Mouse (Mus musculus) intestine, embryonic 16.5 days (tissue): ENCODE results near the gene Syvn1. TPM values are rescaled to one million over a fixed set of nuclear protein-coding genes. Genes with fewer than 3 reads are reported as not detected.

Experiments used
- ATAC-seq: fragments of 200-750 bp; cut with Nextera tagmentation; 2 replicates; pipeline ENCODE4 v1.8.0; 2017; ENCODE audit warnings: moderate TSS enrichment, moderate library complexity
- H3K27ac ChIP-seq: fragments of 300-500 bp; sonication (generic); 2 replicates; pipeline ENCODE4 v1.5.1; 2014; ENCODE audit warnings: mild to moderate bottlenecking, low read length
- H3K27me3 ChIP-seq: fragments of 300-500 bp; sonication (generic); replicated peaks from 2 replicates; pipeline ENCODE4 v1.6.1; 2014; ENCODE audit warnings: low read length, control low read depth, mixed read lengths; ENCODE audit not compliant: control insufficient read depth, insufficient read depth
- H3K36me3 ChIP-seq: fragments of 300-500 bp; sonication (generic); 2 replicates; pipeline ENCODE4 v1.6.1; 2014; ENCODE audit warnings: low read length, control low read depth; ENCODE audit not compliant: control insufficient read depth, insufficient read depth
- H3K4me1 ChIP-seq: fragments of 300-500 bp; sonication (generic); 2 replicates; pipeline ENCODE4 v1.6.1; 2014; ENCODE audit warnings: low read length, control low read depth, mixed read lengths; ENCODE audit not compliant: control insufficient read depth, insufficient read depth
- H3K4me2 ChIP-seq: fragments of 300-500 bp; sonication (generic); 2 replicates; pipeline ENCODE4 v1.6.1; 2014; ENCODE audit warnings: low read depth, low read length, control low read depth
- H3K4me3 ChIP-seq: fragments of 300-500 bp; sonication (generic); 2 replicates; pipeline ENCODE4 v1.5.1; 2014; ENCODE audit warnings: mild to moderate bottlenecking, low read length
- H3K9ac ChIP-seq: fragments of 300-500 bp; sonication (generic); 2 replicates; pipeline ENCODE4 v1.6.1; 2014; ENCODE audit warnings: low read depth, low read length
- H3K9me3 ChIP-seq: fragments of 300-500 bp; sonication (generic); 2 replicates; pipeline ENCODE4 v1.6.1; 2016; ENCODE audit warnings: low read length, control low read depth; ENCODE audit not compliant: control insufficient read depth
- WGBS: fragments of 180-500 bp; shearing (Covaris S2); extraction: QIAGEN DNeasy Blood & Tissue Kit; methylation state at CpG from one replicate; pipeline ENCODE4 v1.1.7; 2014; 5-methylcytosine and 5-hydroxymethylcytosine counted together
- polyA plus RNA-seq: library from polyadenylated mRNA; unstranded; fragments of >200 nt; fragmentation: Nextera tagmentation; extraction: Ambion mirVana; gene quantifications from 2 replicates; pipeline ENCODE4 v1.2.1, GENCODE M21; 2015

The Syvn1 gene
- polyA plus RNA-seq, 1 experiment from 2014 or later = 29.1 TPM

GRCm38 (mm10) chr19:6016532-6016931 is 29.8 kb upstream of the Syvn1 start:
- peak overlapping the region; percentile 92; the same call in 1 of the 2 replicates for H3K4me2 ChIP-seq
- H3K27ac ChIP-seq = no peak overlapping the region
- 56% methylated on average over 7 of the region's 7 CpGs for WGBS
- no peaks in the 10 kb centered on the region for H3K36me3 ChIP-seq
- H3K9ac ChIP-seq = no peak overlapping the region; the same call in 1 of the 2 replicates
- H3K4me1 ChIP-seq = peaks cover 13% of the 10 kb centered on the region
- H3K9me3 ChIP-seq = no peaks in the 10 kb centered on the region
- no peak overlapping the region for H3K4me3 ChIP-seq
- ATAC-seq = no peak
- H3K27me3 ChIP-seq = no peaks in the 10 kb centered on the region

GRCm38 (mm10) chr19:6018142-6019089 is 28.0 kb upstream of the Syvn1 start:
- ATAC-seq = 0 out of 2 replicates have a peak, but pooled peaks have one; percentile 21

DNA sequence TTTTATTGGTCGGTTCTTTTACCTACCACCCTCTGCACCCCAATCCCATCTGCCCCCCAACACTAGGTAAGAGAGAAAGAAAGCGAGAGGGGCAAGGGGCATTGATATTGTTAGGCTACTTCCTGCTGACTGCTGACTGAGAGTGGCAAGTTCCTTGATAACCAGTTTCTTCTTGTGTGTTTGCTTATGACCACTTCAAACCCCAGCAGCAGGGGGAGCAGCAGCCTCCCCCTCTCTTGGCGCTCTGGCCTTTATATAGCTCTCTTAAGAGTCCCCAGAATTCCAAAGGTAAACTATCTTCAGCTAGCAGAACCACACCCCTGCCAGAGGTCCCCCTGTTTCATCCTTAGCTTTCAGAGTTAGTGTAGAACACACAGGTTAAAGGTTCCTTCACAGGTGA is 26.1 kb upstream of the Syvn1 start:
- peak overlapping the region; percentile 25; the same call in 1 of the 2 replicates for H3K9ac ChIP-seq
- no peak overlapping the region for H3K27ac ChIP-seq
- ATAC-seq = no peak; the same call in 1 of the 2 replicates
- H3K9me3 ChIP-seq = no peaks in the 10 kb centered on the region
- H3K4me3 ChIP-seq = no peak overlapping the region
- no peak overlapping the region for H3K4me2 ChIP-seq
- peaks cover 11% of the 10 kb centered on the region for H3K4me1 ChIP-seq
- H3K36me3 ChIP-seq = no peaks in the 10 kb centered on the region
- 38% methylated on average over 3 of the region's 3 CpGs for WGBS
- no peaks in the 10 kb centered on the region for H3K27me3 ChIP-seq

More at GRCm38 (mm10) chr19:6018142-6019089, 28.0 kb upstream of the Syvn1 start:
- H3K27me3 ChIP-seq = no peaks in the 10 kb centered on the region
- WGBS = 30% methylated on average over 15 of the region's 15 CpGs
- H3K4me1 ChIP-seq = peaks cover 13% of the 10 kb centered on the region
- no peak overlapping the region for H3K4me3 ChIP-seq
- H3K9me3 ChIP-seq = no peaks in the 10 kb centered on the region
- no peak overlapping the region for H3K27ac ChIP-seq
- H3K9ac ChIP-seq = no peak overlapping the region
- H3K36me3 ChIP-seq = no peaks in the 10 kb centered on the region
- H3K4me2 ChIP-seq = no peak overlapping the region

DNA sequence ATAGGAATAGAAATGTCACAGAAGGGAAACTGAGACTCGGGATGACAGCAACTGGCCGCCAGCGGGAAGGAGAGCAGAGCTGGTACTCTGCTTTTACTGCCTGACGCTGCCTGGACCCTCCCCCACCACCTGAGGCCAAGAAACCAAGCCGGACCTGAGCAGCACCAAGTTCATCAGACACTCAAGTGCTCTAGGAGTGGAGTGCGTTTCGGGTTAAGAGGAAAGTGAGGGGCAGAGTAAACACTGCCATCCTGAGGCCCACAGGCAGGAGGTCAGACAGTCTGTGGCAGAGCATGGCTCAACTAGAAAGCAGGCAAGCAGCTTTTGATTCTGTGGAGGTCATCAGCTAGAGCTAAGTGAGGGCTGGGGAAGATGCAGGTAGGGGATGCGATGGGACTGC is 23.3 kb upstream of the Syvn1 start:
- Histone ChIP-seq H3K27ac (no peak overlapping the region), H3K36me3 (no peaks in the 10 kb centered on the region), H3K4me3 (no peak overlapping the region), H3K4me2 (no peak overlapping the region), H3K9me3 (no peaks in the 10 kb centered on the region), H3K27me3 (no peaks in the 10 kb centered on the region), H3K9ac (no peak overlapping the region), H3K4me1 (no peaks in the 10 kb centered on the region)
- 63% methylated on average over 8 of the region's 8 CpGs for WGBS
- no peak for ATAC-seq

DNA sequence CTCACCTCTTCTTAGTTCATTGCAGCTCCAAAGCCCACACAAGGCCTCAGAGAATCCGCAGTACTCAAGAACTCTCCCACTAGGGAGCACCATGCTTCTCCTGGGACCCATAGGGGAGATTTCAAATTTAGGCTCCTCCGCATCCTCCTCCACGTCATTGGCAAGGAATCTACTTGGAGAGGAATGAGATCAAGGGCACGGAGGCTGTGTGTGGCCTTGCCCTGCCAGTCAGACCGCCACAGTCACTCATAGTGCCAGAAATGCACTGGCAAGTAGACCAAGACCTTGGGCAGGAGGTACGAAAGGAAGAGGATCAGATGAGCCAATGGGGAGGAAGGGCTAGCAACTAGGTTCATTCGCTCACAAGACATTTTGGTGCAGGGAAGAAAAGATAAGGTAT is 22.4 kb upstream of the Syvn1 start:
- no peaks in the 10 kb centered on the region for H3K27me3 ChIP-seq
- no peaks in the 10 kb centered on the region for H3K9me3 ChIP-seq
- ATAC-seq = no peak
- H3K4me1 ChIP-seq = no peaks in the 10 kb centered on the region
- no peak overlapping the region for H3K4me3 ChIP-seq
- H3K9ac ChIP-seq = no peak overlapping the region
- H3K27ac ChIP-seq = no peak overlapping the region
- no peaks in the 10 kb centered on the region for H3K36me3 ChIP-seq
- 85% methylated on average over 7 of the region's 7 CpGs for WGBS
- no peak overlapping the region for H3K4me2 ChIP-seq

DNA sequence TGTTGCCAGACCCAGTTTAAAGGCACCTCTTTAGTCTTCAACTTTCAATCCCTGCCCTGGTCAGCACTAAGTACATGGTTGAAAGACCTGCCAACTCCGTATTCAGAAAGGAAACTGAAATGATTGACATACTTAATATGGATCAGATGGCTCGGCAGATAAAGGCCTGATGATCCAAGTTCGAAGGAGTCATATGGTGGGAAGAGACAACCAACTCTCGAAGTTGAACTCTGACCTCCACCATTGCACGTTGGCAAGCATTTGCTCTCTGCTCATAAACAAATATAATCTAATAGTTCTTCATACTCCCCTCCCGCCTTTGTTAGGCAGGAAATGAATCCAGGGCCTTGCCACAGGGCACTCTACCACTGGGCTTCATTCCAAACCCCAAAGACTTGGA is 17.4 kb upstream of the Syvn1 start:
- 74% methylated on average over 6 of the region's 6 CpGs for WGBS
- no peak overlapping the region for H3K27ac ChIP-seq
- H3K27me3 ChIP-seq = no peaks in the 10 kb centered on the region
- H3K4me1 ChIP-seq = no peaks in the 10 kb centered on the region
- no peak overlapping the region for H3K9ac ChIP-seq
- H3K36me3 ChIP-seq = no peaks in the 10 kb centered on the region
- H3K4me2 ChIP-seq = no peak overlapping the region
- no peak overlapping the region for H3K4me3 ChIP-seq
- no peak for ATAC-seq
- no peaks in the 10 kb centered on the region for H3K9me3 ChIP-seq

- WGBS = 80% methylated on average over 9 of the region's 9 CpGs
Measured at GRCm38 (mm10) chr19:6029426-6029825, 16.9 kb upstream of the Syvn1 start.

GRCm38 (mm10) chr19:6030520-6031280 is 15.7 kb upstream of the Syvn1 start:
- Histone ChIP-seq H3K27ac (no peak overlapping the region), H3K27me3 (no peaks in the 10 kb centered on the region), H3K9ac (no peak overlapping the region), H3K4me1 (no peaks in the 10 kb centered on the region), H3K4me3 (no peak overlapping the region), H3K9me3 (no peaks in the 10 kb centered on the region), H3K4me2 (no peak overlapping the region), H3K36me3 (no peaks in the 10 kb centered on the region)
- no peak for ATAC-seq
- WGBS = 71% methylated on average over 14 of the region's 14 CpGs

More at GRCm38 (mm10) chr19:6029426-6029825, 16.9 kb upstream of the Syvn1 start:
- no peaks in the 10 kb centered on the region for H3K9me3 ChIP-seq
- H3K4me3 ChIP-seq = no peak overlapping the region
- no peaks in the 10 kb centered on the region for H3K36me3 ChIP-seq
- no peaks in the 10 kb centered on the region for H3K27me3 ChIP-seq
- no peak overlapping the region for H3K27ac ChIP-seq
- ATAC-seq = no peak
- H3K9ac ChIP-seq = no peak overlapping the region
- no peaks in the 10 kb centered on the region for H3K4me1 ChIP-seq
- H3K4me2 ChIP-seq = no peak overlapping the region

DNA sequence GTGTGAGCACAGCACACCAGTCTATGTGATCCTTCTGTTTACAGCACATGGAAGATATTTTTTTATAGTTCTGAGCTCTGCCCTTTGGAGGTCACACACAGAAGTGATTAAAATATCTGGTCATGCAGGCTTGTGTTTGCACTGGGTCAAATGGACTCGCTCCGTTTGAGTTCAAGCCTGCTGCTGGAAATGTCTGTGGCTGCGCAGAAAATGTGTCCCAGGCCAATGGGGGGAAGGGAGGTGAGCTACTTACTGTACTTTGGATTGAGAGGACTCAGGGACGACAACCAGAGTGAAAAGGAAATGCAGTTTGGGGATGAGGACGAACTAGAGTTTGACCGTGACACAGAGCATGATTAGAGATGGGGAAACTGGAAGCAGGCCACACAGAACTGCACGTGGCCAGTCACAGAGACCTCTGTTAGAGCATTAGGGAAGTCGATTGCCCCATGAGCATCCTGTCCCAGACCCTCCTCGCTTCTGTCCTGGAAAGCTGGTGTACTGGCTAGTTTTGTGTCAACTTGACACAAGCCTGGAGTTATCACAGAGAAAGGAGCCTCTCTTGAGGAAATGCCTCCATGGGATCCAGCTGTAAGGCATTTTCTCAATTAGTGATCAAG is 10.3 kb upstream of the Syvn1 start:
- Histone ChIP-seq H3K4me2 (no peak overlapping the region), H3K4me3 (no peak overlapping the region), H3K27ac (no peak overlapping the region), H3K36me3 (no peaks in the 10 kb centered on the region), H3K9ac (no peak overlapping the region), H3K9me3 (no peaks in the 10 kb centered on the region), H3K4me1 (no peaks in the 10 kb centered on the region), H3K27me3 (no peaks in the 10 kb centered on the region)
- peak; percentile 36; the same call in 1 of the 2 replicates for ATAC-seq
- WGBS = 65% methylated on average over 9 of the region's 9 CpGs
